Mouse (Mus musculus) ZHBTc4 (cell line): ENCODE results near the gene Rps16.
"Not testable (repeated sequence)": the region's sequence is repeated elsewhere in the genome, so short reads cannot be mapped to it uniquely, and the experiment has no call there.

ENCODE experiments used
- DNase-seq: peaks from one replicate; pipeline ENCODE4 v3.0.0-alpha.2; 2011; ENCODE audit warnings: low read depth, low spot score

Gene Rps16

DNA sequence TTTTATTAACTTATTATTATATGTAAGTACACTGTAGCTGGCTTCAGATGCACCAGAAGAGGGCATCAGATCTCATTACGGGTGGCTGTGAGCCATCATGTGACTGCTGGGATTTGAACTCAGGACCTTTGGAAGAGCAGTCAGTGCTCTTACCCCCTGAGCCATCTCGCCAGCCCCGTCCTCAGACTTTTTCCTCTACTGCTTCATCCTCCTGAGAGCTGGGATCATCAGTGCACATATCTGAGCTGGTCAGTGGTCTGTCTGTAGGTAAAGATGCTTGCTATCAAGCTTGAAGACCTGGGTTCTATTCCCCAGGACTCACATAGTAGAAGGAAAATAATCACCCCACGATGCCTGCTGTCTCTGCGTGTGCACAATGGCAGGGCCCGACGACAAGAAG lies 36.9 kb downstream of the Rps16 start:
- DNase-seq: not testable (repeated sequence)

DNA sequence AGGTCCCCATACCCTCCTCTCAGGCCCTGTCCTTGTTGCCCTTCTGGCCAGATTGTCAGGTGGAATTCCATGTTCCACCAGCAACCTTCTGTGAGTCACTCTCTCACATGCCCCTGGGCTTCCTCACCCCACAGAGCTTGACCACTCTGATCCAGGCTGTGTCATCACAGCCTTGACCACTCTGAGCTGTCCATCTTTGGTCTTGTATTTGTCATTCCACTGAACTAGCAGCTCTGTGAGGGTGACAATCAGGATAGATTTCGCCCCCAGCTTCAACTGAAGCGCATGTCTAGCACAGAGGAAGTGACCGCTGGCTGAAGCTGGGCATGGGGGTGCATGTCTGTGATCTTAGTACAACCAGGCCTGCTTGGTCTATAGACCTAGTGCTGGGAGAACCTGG lies 39.9 kb downstream of the Rps16 start:
- no peak for DNase-seq

GRCm38 (mm10) chr7:28392429-28393271 lies 42.2 kb downstream of the Rps16 start, which contains the start of the genes Med29 and Paf1:
Gene Med29, minus strand, starts transcription at chr7:28392708.
Gene Paf1, plus strand, starts transcription at chr7:28392951.
- DNase-seq: peak; percentile 99

- no peak for DNase-seq
Observed at GRCm38 (mm10) chr7:28393272-28393951, 43.0 kb downstream of the Rps16 start.

- no peak for DNase-seq
Observed at GRCm38 (mm10) chr7:28395425-28395824, 45.0 kb downstream of the Rps16 start.

GRCm38 (mm10) chr7:28398000-28398399 lies 47.5 kb downstream of the Rps16 start:
- peak; percentile 70 for DNase-seq

- DNase-seq: no peak
Observed at GRCm38 (mm10) chr7:28398696-28399340, 48.4 kb downstream of the Rps16 start.

GRCm38 (mm10) chr7:28401030-28401429 lies 50.6 kb downstream of the Rps16 start:
- DNase-seq: no peak

DNA sequence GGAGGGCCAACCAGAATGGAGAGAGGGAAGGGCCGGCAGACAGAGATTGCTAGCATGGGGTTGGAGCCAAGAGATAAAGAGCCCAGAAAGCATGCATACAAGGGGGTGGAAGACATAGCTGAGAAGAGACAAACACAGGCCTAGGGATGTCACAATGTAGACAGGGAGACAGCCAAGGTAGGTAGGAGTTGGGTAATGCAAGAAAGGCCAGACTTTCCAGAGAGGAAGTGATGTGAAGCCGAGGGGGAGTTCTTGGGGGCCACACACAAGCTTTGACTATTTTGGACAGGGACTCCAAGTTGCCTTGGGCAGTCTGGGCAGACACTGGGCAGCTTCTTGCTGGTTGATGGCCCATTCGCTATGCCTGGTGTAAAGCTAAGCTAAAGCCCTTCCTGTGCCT lies 51.5 kb downstream of the Rps16 start:
- DNase-seq: no peak
